Mouse (Mus musculus) midbrain, postnatal 0 days (tissue): ENCODE measurements around the gene Utp20. TPM values are rescaled to one million over a fixed set of nuclear protein-coding genes. Genes with fewer than 3 reads are reported as not detected.

Experiments used
- ATAC-seq: fragments of 200-750 bp; cut with Nextera tagmentation; 2 replicates; pipeline ENCODE4 v1.8.0; 2017; ENCODE audit warnings: moderate number of reproducible peaks, mild to moderate bottlenecking, moderate TSS enrichment, moderate library complexity; ENCODE audit not compliant: low FRiP score
- DNase-seq: peaks from one replicate; pipeline ENCODE4 v3.0.0-alpha.2; 2015; ENCODE audit warnings: low spot score
- H3K27ac ChIP-seq: fragments of 300-500 bp; sonication (generic); 2 replicates; pipeline ENCODE4 v1.5.1; 2014; ENCODE audit warnings: low read depth, mild to moderate bottlenecking, low read length, mixed read lengths
- H3K27me3 ChIP-seq: fragments of 300-500 bp; sonication (generic); 2 replicates; pipeline ENCODE4 v1.6.1; 2014; ENCODE audit warnings: low read length, control low read depth, mixed read lengths; ENCODE audit not compliant: insufficient read depth
- H3K36me3 ChIP-seq: fragments of 300-500 bp; sonication (generic); 2 replicates; pipeline ENCODE4 v1.6.1; 2014; ENCODE audit warnings: low read length, control low read depth, mixed read lengths; ENCODE audit not compliant: insufficient read depth
- H3K4me1 ChIP-seq: fragments of 300-500 bp; sonication (generic); 2 replicates; pipeline ENCODE4 v1.6.1; 2014; ENCODE audit warnings: mild to moderate bottlenecking, control low read depth, antibody characterized with exemption, low read length, mixed read lengths; ENCODE audit not compliant: insufficient read depth
- H3K4me2 ChIP-seq: fragments of 300-500 bp; sonication (generic); 2 replicates; pipeline ENCODE4 v1.6.1; 2014; ENCODE audit warnings: low read depth, mild to moderate bottlenecking, low read length, mixed read lengths; ENCODE audit not compliant: poor library complexity, severe bottlenecking
- H3K4me3 ChIP-seq: fragments of 300-500 bp; sonication (generic); 2 replicates; pipeline ENCODE4 v1.5.1; 2014; ENCODE audit warnings: low read depth, mild to moderate bottlenecking, low read length, moderate library complexity
- H3K9ac ChIP-seq: fragments of 300-500 bp; sonication (generic); replicated peaks from 2 replicates; pipeline ENCODE4 v1.6.1; 2014; ENCODE audit warnings: mild to moderate bottlenecking, low read length, moderate library complexity, mixed read lengths; ENCODE audit not compliant: poor library complexity, severe bottlenecking
- H3K9me3 ChIP-seq: fragments of 300-500 bp; sonication (generic); 2 replicates; pipeline ENCODE4 v1.6.1; 2016; ENCODE audit warnings: low read length, control low read depth
- CTCF ChIP-seq: IDR thresholded peaks from 2 replicates; pipeline ENCODE4 v1.5.1; 2016; ENCODE audit warnings: antibody characterized with exemption, mild to moderate bottlenecking
- WGBS: fragments of 180-500 bp; shearing (Covaris S2); extraction: QIAGEN DNeasy Blood & Tissue Kit; methylation state at CpG from one replicate; pipeline ENCODE4 v1.1.7; 2014; 5-methylcytosine and 5-hydroxymethylcytosine counted together
- polyA plus RNA-seq: library from polyadenylated mRNA; unstranded; fragments of >200 nt; fragmentation: Nextera tagmentation; extraction: Ambion mirVana; gene quantifications from 2 replicates; pipeline ENCODE4 v1.2.1, GENCODE M21; 2015
- total RNA-seq: library from RNA; depleted of rRNA; stranded (reverse); fragments of >200 nt; gene quantifications from 2 replicates; pipeline ENCODE4 v1.2.3, GENCODE M21; 2014

Gene Utp20
- total and polyA plus RNA-seq, 2 experiments from 2014 or later: 5.1 to 8.8 TPM

GRCm38 (mm10) chr10:88731496-88732308 lies 94.9 kb downstream of the Utp20 start:
- Histone ChIP-seq H3K4me2 (peak overlapping the region; percentile 72), H3K9ac (peak overlapping the region; percentile 95), H3K36me3 (0 out of 2 replicates have a peak, but pooled peaks cover 3% of the 10 kb centered on the region), H3K4me1 (0 out of 2 replicates have a peak, but pooled peaks cover 3% of the 10 kb centered on the region), H3K9me3 (no peaks in the 10 kb centered on the region), H3K4me3 (peak overlapping the region; percentile 99), H3K27ac (peak overlapping the region; percentile 78), H3K27me3 (no peaks in the 10 kb centered on the region)
- WGBS: 2% methylated on average over 56 of the region's 61 CpGs
- ATAC-seq (peak; percentile 32), DNase-seq (peak; percentile 14)
- peak; percentile 34; the same call in 1 of the 2 replicates for TF ChIP-seq CTCF

GRCm38 (mm10) chr10:88730571-88731495 lies 95.8 kb downstream of the Utp20 start, which contains the start of gene Arl1:
TSS of gene Arl1 (plus strand) at chr10:88730858.
- H3K4me2 ChIP-seq: peak within 1 kb of the TSS; percentile 72
- 0 out of 2 replicates have a peak, but pooled peaks cover 3% of the 10 kb centered on the region for H3K4me1 ChIP-seq
- DNase-seq: peak; percentile 95
- peak; percentile 96 for ATAC-seq
- H3K9ac ChIP-seq: peak within 1 kb of the TSS; percentile 95
- peak within 1 kb of the TSS; percentile 99 for H3K4me3 ChIP-seq
- no peaks in the 10 kb centered on the region for H3K36me3 ChIP-seq
- WGBS: under 1% methylated on average over 65 of the region's 65 CpGs
- peak; percentile 46 for TF ChIP-seq CTCF
- no peaks in the 10 kb centered on the region for H3K27me3 ChIP-seq
- peak within 1 kb of the TSS; percentile 78 for H3K27ac ChIP-seq
- H3K9me3 ChIP-seq: no peaks in the 10 kb centered on the region

GRCm38 (mm10) chr10:88728166-88728565 lies 98.4 kb downstream of the Utp20 start:
- ATAC-seq: no peak
- TF ChIP-seq CTCF: no peak
- 74% methylated on average over 8 of the region's 8 CpGs for WGBS

GRCm38 (mm10) chr10:88727128-88727527 lies 99.5 kb downstream of the Utp20 start:
- H3K4me3 ChIP-seq: no peak overlapping the region
- DNase-seq: peak; percentile 70
- WGBS: 55% methylated on average over 1 of the region's 1 CpGs

More at GRCm38 (mm10) chr10:88728166-88728565, 98.4 kb downstream of the Utp20 start:
- no peak for DNase-seq
- Histone ChIP-seq H3K9ac (no peak overlapping the region), H3K27me3 (no peaks in the 10 kb centered on the region), H3K9me3 (no peaks in the 10 kb centered on the region), H3K36me3 (no peaks in the 10 kb centered on the region), H3K4me1 (0 out of 2 replicates have a peak, but pooled peaks cover 3% of the 10 kb centered on the region), H3K4me3 (no peak overlapping the region), H3K4me2 (no peak overlapping the region), H3K27ac (no peak overlapping the region)

GRCm38 (mm10) chr10:88725343-88725742 lies 101.3 kb downstream of the Utp20 start:
- ATAC-seq: no peak
- no peak overlapping the region for H3K4me2 ChIP-seq
- H3K4me3 ChIP-seq: no peak overlapping the region
- H3K27me3 ChIP-seq: no peaks in the 10 kb centered on the region
- 46% methylated on average over 2 of the region's 2 CpGs for WGBS
- H3K36me3 ChIP-seq: no peaks in the 10 kb centered on the region
- peak; percentile 65 for DNase-seq
- H3K9me3 ChIP-seq: no peaks in the 10 kb centered on the region
- TF ChIP-seq CTCF: peak; percentile 76
- H3K27ac ChIP-seq: no peak overlapping the region
- H3K9ac ChIP-seq: no peak overlapping the region
- no peaks in the 10 kb centered on the region for H3K4me1 ChIP-seq

More at GRCm38 (mm10) chr10:88727128-88727527, 99.5 kb downstream of the Utp20 start:
- H3K27ac ChIP-seq: no peak overlapping the region
- no peak overlapping the region for H3K4me2 ChIP-seq
- ATAC-seq: no peak
- H3K27me3 ChIP-seq: no peaks in the 10 kb centered on the region
- no peak overlapping the region for H3K9ac ChIP-seq
- peak; percentile 84 for TF ChIP-seq CTCF
- H3K4me1 ChIP-seq: 0 out of 2 replicates have a peak, but pooled peaks cover under 1% of the 10 kb centered on the region
- no peaks in the 10 kb centered on the region for H3K9me3 ChIP-seq
- no peaks in the 10 kb centered on the region for H3K36me3 ChIP-seq
